Mouse (Mus musculus) cortical plate, adult 2 months (tissue): ENCODE measurements around the gene Nfia.

ENCODE experiments used
- CTCF ChIP-seq: fragments of 200-500 bp; IDR thresholded peaks from 2 replicates; pipeline ENCODE4 v1.5.1; 2011; ENCODE audit warnings: mild to moderate bottlenecking, control low read depth, low read length; ENCODE audit not compliant: insufficient read depth; ENCODE audit errors: extremely low read depth
- POLR2A ChIP-seq: fragments of 200-500 bp; IDR thresholded peaks from 2 replicates; pipeline ENCODE4 v1.6.1; 2011; ENCODE audit warnings: mild to moderate bottlenecking, low read length, control low read depth; ENCODE audit not compliant: insufficient read depth; ENCODE audit errors: extremely low read depth

DNA sequence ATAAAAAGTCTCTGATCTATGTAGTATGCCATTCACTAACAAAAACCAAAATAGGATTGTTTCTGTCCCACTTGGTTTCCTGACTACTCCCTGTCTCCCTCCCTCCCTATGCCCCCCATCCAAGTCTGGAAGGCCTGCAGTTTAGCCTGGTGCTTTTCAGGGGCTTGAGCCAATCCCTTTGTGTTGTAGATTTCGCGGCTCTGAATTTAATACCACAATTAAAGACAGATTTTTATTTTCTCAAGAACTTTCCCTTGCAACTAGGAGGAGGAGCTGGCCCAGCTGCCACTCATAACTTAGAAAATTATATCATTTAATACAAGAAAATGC, 330.8 kb downstream of the Nfia start:
- TF ChIP-seq CTCF, result no peak
- no peak for TF ChIP-seq POLR2A
